23 mouse cellular contexts compared by ENCODE assay signal in the genomic region with DNA sequence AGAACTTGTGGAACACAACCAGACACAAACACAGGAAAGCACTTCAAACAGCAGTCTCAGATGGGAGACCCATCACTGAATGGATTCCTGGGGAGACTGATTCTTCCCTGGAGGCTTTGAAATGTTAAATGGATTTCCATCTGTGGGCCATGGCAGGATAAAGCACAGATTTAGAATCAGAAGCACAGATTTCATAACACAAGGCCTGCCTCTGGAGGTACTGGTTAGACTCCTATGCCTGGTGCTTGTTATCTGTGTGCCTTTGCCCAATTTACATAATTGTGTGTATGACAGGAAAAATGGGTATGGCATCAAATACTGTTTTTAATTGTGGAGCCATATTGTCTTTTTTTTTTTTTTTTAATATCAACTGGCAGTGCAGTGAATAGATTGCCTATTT.
"Had no signal": no experiment of that assay in that cellular context is flagged by ENCODE, and none has a peak within 500 bp of the region (broad histone marks: within the 10 kb centered on the region; RNA-seq: fewer than 3 reads in every experiment).

No protein-coding gene starts in this region.

- H3K4me3 ChIP-seq: kidney, embryonic 15.5 days; limb, embryonic 12.5 days; limb, embryonic 15.5 days; lung, embryonic 15.5 days; midbrain, embryonic 15.5 days; myocyte; neural tube, embryonic 13.5 days had no signal

- H3K27me3 ChIP-seq: kidney, embryonic 15.5 days; limb, embryonic 12.5 days; limb, embryonic 15.5 days; lung, embryonic 15.5 days; midbrain, embryonic 15.5 days; neural tube, embryonic 13.5 days had no signal

- H3K9ac ChIP-seq: kidney, embryonic 15.5 days; limb, embryonic 12.5 days; limb, embryonic 15.5 days; liver, embryonic 14.5 days; lung, embryonic 15.5 days; midbrain, embryonic 15.5 days; neural tube, embryonic 13.5 days had no signal

- H3K36me3 ChIP-seq: kidney, embryonic 15.5 days; limb, embryonic 12.5 days; limb, embryonic 15.5 days; lung, embryonic 15.5 days; midbrain, embryonic 15.5 days; neural tube, embryonic 13.5 days had no signal

- H3K4me2 ChIP-seq: kidney, embryonic 15.5 days; limb, embryonic 12.5 days; limb, embryonic 15.5 days; liver, embryonic 11.5 days; lung, embryonic 15.5 days; midbrain, embryonic 11.5 days; midbrain, embryonic 15.5 days; neural tube, embryonic 13.5 days had no signal

- H3K27ac ChIP-seq: kidney, embryonic 15.5 days; limb, embryonic 12.5 days; limb, embryonic 15.5 days; liver, embryonic 14.5 days; lung, embryonic 15.5 days; midbrain, embryonic 15.5 days; neural tube, embryonic 13.5 days; stomach, postnatal 0 days had no signal

- H3K4me1 ChIP-seq: kidney, embryonic 15.5 days; limb, embryonic 12.5 days; limb, embryonic 15.5 days; lung, embryonic 15.5 days; neural tube, embryonic 13.5 days had no signal

- H3K9me3 ChIP-seq: kidney, embryonic 15.5 days; limb, embryonic 12.5 days; limb, embryonic 15.5 days; lung, embryonic 15.5 days; midbrain, embryonic 15.5 days; neural tube, embryonic 13.5 days had no signal

- DNase-seq: kidney, adult 11 months; kidney, adult 8-10 months; kidney, postnatal 10 days; kidney, postnatal 36 days; left cerebral cortex, postnatal 4 days; lung, adult 18-20 months; lung, postnatal 10 days; lung, postnatal 4 days; right cerebral cortex, postnatal 4 days; thymus, adult 2 months; thymus, postnatal 14 days; thymus, postnatal 4 days had no signal
